Mouse (Mus musculus): ENCODE data around the gene Olfr267. TPM values are rescaled to one million over a fixed set of nuclear protein-coding genes. Genes with fewer than 3 reads are reported as not detected.

Olfr267 gene
- not detected in 2 replicates for polyA plus RNA-seq (2015; fragmentation: Nextera tagmentation; extraction: Ambion mirVana)

- H3K4me2 ChIP-seq (ENCODE audit: low read depth, low read length), result no peak within 1 kb of the TSS
- H3K36me3 ChIP-seq (ENCODE audit: control insufficient read depth, insufficient read depth, low read length), result no peaks in the 10 kb centered on the region
- no peaks in the 10 kb centered on the region for H3K4me1 ChIP-seq (ENCODE audit: control insufficient read depth, insufficient read depth, low read length)
- H3K27me3 ChIP-seq (replicated peaks; ENCODE audit: control insufficient read depth, insufficient read depth, low read length), result no peaks in the 10 kb centered on the region
- ATAC-seq, result no peak
- no peak within 1 kb of the TSS for H3K27ac ChIP-seq (ENCODE audit: low read length)
- no peak within 1 kb of the TSS for H3K9ac ChIP-seq (ENCODE audit: low read depth, low read length)
- no peak within 1 kb of the TSS for H3K4me3 ChIP-seq (ENCODE audit: low read length)
- H3K9me3 ChIP-seq (ENCODE audit: control insufficient read depth, low read length), result no peaks in the 10 kb centered on the region
These were observed at the start of gene Olfr267 for GRCm38 (mm10) chr4:58787616-58788015. Gene Olfr267 (minus strand): TSS chr4:58787716.

- no peak for ATAC-seq
- Histone ChIP-seq H3K4me2 (ENCODE audit: low read depth, low read length) (no peak overlapping the region), H3K27ac (ENCODE audit: low read length) (no peak overlapping the region), H3K9me3 (ENCODE audit: control insufficient read depth, low read length) (no peaks in the 10 kb centered on the region), H3K9ac (ENCODE audit: low read depth, low read length) (no peak overlapping the region), H3K4me1 (ENCODE audit: control insufficient read depth, insufficient read depth, low read length) (no peaks in the 10 kb centered on the region), H3K36me3 (ENCODE audit: control insufficient read depth, insufficient read depth, low read length) (no peaks in the 10 kb centered on the region; the same call in none of the 2 replicates), H3K27me3 (replicated peaks; ENCODE audit: control insufficient read depth, insufficient read depth, low read length) (no peaks in the 10 kb centered on the region), H3K4me3 (ENCODE audit: low read length) (no peak overlapping the region)
- 77% methylated on average over 3 of the region's 3 CpGs for WGBS
These were observed 45.4 kb upstream of the Olfr267 start for GRCm38 (mm10) chr4:58832908-58833307.

GRCm38 (mm10) chr4:58825921-58826320 is 38.4 kb upstream of the Olfr267 start:
- 88% methylated on average over 4 of the region's 4 CpGs for WGBS
- Histone ChIP-seq H3K27ac (ENCODE audit: low read length) (no peak overlapping the region), H3K4me2 (ENCODE audit: low read depth, low read length) (no peak overlapping the region), H3K9ac (ENCODE audit: low read depth, low read length) (no peak overlapping the region), H3K27me3 (replicated peaks; ENCODE audit: control insufficient read depth, insufficient read depth, low read length) (no peaks in the 10 kb centered on the region), H3K4me3 (ENCODE audit: low read length) (no peak overlapping the region), H3K36me3 (ENCODE audit: control insufficient read depth, insufficient read depth, low read length) (peaks cover 3% of the 10 kb centered on the region), H3K4me1 (ENCODE audit: control insufficient read depth, insufficient read depth, low read length) (no peaks in the 10 kb centered on the region), H3K9me3 (ENCODE audit: control insufficient read depth, low read length) (no peaks in the 10 kb centered on the region)
- ATAC-seq, result no peak

GRCm38 (mm10) chr4:58786659-58787058 is 857 bp downstream of the Olfr267 start:
- Histone ChIP-seq H3K27ac (ENCODE audit: low read length) (no peak overlapping the region), H3K4me1 (ENCODE audit: control insufficient read depth, insufficient read depth, low read length) (no peaks in the 10 kb centered on the region), H3K36me3 (ENCODE audit: control insufficient read depth, insufficient read depth, low read length) (no peaks in the 10 kb centered on the region), H3K27me3 (replicated peaks; ENCODE audit: control insufficient read depth, insufficient read depth, low read length) (no peaks in the 10 kb centered on the region), H3K4me3 (ENCODE audit: low read length) (no peak overlapping the region), H3K4me2 (ENCODE audit: low read depth, low read length) (no peak overlapping the region), H3K9ac (ENCODE audit: low read depth, low read length) (no peak overlapping the region), H3K9me3 (ENCODE audit: control insufficient read depth, low read length) (no peaks in the 10 kb centered on the region)
- no peak for ATAC-seq
- WGBS, result 49% methylated on average over 3 of the region's 3 CpGs

- H3K36me3 ChIP-seq (ENCODE audit: control insufficient read depth, insufficient read depth, low read length), result no peaks in the 10 kb centered on the region
These were observed 24.1 kb downstream of the Olfr267 start for GRCm38 (mm10) chr4:58763417-58763816.

GRCm38 (mm10) chr4:58749510-58749909 is 38.0 kb downstream of the Olfr267 start:
- H3K4me2 ChIP-seq (ENCODE audit: low read depth, low read length), result no peak overlapping the region
- ATAC-seq, result no peak
- 39% methylated on average over 2 of the region's 2 CpGs for WGBS
- H3K4me3 ChIP-seq (ENCODE audit: low read length), result no peak overlapping the region
- H3K27ac ChIP-seq (ENCODE audit: low read length), result no peak overlapping the region
- no peaks in the 10 kb centered on the region for H3K27me3 ChIP-seq (replicated peaks; ENCODE audit: control insufficient read depth, insufficient read depth, low read length)
- H3K36me3 ChIP-seq (ENCODE audit: control insufficient read depth, insufficient read depth, low read length), result no peaks in the 10 kb centered on the region
- H3K9ac ChIP-seq (ENCODE audit: low read depth, low read length), result no peak overlapping the region
- no peaks in the 10 kb centered on the region for H3K9me3 ChIP-seq (ENCODE audit: control insufficient read depth, low read length)
- no peaks in the 10 kb centered on the region for H3K4me1 ChIP-seq (ENCODE audit: control insufficient read depth, insufficient read depth, low read length)

More at GRCm38 (mm10) chr4:58763417-58763816, 24.1 kb downstream of the Olfr267 start:
- Histone ChIP-seq H3K4me1 (ENCODE audit: control insufficient read depth, insufficient read depth, low read length) (no peaks in the 10 kb centered on the region), H3K4me3 (ENCODE audit: low read length) (no peak overlapping the region), H3K4me2 (ENCODE audit: low read depth, low read length) (no peak overlapping the region), H3K27me3 (replicated peaks; ENCODE audit: control insufficient read depth, insufficient read depth, low read length) (no peaks in the 10 kb centered on the region), H3K9me3 (ENCODE audit: control insufficient read depth, low read length) (no peaks in the 10 kb centered on the region), H3K9ac (ENCODE audit: low read depth, low read length) (no peak overlapping the region), H3K27ac (ENCODE audit: low read length) (peak overlapping the region; percentile 29; the same call in 1 of the 2 replicates)
- ATAC-seq, result no peak
- WGBS, result 67% methylated on average over 3 of the region's 3 CpGs

GRCm38 (mm10) chr4:58749101-58749500 is 38.4 kb downstream of the Olfr267 start:
- H3K27me3 ChIP-seq (replicated peaks; ENCODE audit: control insufficient read depth, insufficient read depth, low read length), result no peaks in the 10 kb centered on the region
- no peak overlapping the region for H3K4me2 ChIP-seq (ENCODE audit: low read depth, low read length)
- 37% methylated on average over 10 of the region's 10 CpGs for WGBS
- H3K27ac ChIP-seq (ENCODE audit: low read length), result peak overlapping the region; percentile 76; the same call in 1 of the 2 replicates
- H3K36me3 ChIP-seq (ENCODE audit: control insufficient read depth, insufficient read depth, low read length), result no peaks in the 10 kb centered on the region
- H3K9ac ChIP-seq (ENCODE audit: low read depth, low read length), result 0 out of 2 replicates have a peak overlapping the region, but pooled peaks have one; percentile 25
- H3K9me3 ChIP-seq (ENCODE audit: control insufficient read depth, low read length), result no peaks in the 10 kb centered on the region
- no peak for ATAC-seq
- no peaks in the 10 kb centered on the region for H3K4me1 ChIP-seq (ENCODE audit: control insufficient read depth, insufficient read depth, low read length)
- no peak overlapping the region for H3K4me3 ChIP-seq (ENCODE audit: low read length)

- Histone ChIP-seq H3K4me3 (ENCODE audit: low read length) (no peak overlapping the region), H3K9me3 (ENCODE audit: control insufficient read depth, low read length) (no peaks in the 10 kb centered on the region), H3K9ac (ENCODE audit: low read depth, low read length) (no peak overlapping the region), H3K4me2 (ENCODE audit: low read depth, low read length) (no peak overlapping the region), H3K4me1 (ENCODE audit: control insufficient read depth, insufficient read depth, low read length) (no peaks in the 10 kb centered on the region), H3K27me3 (replicated peaks; ENCODE audit: control insufficient read depth, insufficient read depth, low read length) (no peaks in the 10 kb centered on the region), H3K27ac (ENCODE audit: low read length) (0 out of 2 replicates have a peak overlapping the region, but pooled peaks have one; percentile 23), H3K36me3 (ENCODE audit: control insufficient read depth, insufficient read depth, low read length) (no peaks in the 10 kb centered on the region)
- 59% methylated on average over 7 of the region's 7 CpGs for WGBS
- peak; percentile 97 for ATAC-seq
These were observed 41.8 kb downstream of the Olfr267 start for GRCm38 (mm10) chr4:58745583-58746222.

GRCm38 (mm10) chr4:58736867-58737633 is 50.5 kb downstream of the Olfr267 start:
- Histone ChIP-seq H3K27ac (ENCODE audit: low read length) (peak overlapping the region; percentile 43), H3K4me3 (ENCODE audit: low read length) (no peak overlapping the region), H3K4me1 (ENCODE audit: control insufficient read depth, insufficient read depth, low read length) (no peaks in the 10 kb centered on the region), H3K36me3 (ENCODE audit: control insufficient read depth, insufficient read depth, low read length) (no peaks in the 10 kb centered on the region), H3K9ac (ENCODE audit: low read depth, low read length) (no peak overlapping the region), H3K27me3 (replicated peaks; ENCODE audit: control insufficient read depth, insufficient read depth, low read length) (no peaks in the 10 kb centered on the region), H3K9me3 (ENCODE audit: control insufficient read depth, low read length) (no peaks in the 10 kb centered on the region), H3K4me2 (ENCODE audit: low read depth, low read length) (no peak overlapping the region)
- 59% methylated on average over 18 of the region's 18 CpGs for WGBS
- ATAC-seq, result 0 out of 2 replicates have a peak, but pooled peaks have one; percentile 11

All from intestine, embryonic 16.5 days (tissue).